Mouse (Mus musculus): ENCODE data around the gene Cfap100.

DNA sequence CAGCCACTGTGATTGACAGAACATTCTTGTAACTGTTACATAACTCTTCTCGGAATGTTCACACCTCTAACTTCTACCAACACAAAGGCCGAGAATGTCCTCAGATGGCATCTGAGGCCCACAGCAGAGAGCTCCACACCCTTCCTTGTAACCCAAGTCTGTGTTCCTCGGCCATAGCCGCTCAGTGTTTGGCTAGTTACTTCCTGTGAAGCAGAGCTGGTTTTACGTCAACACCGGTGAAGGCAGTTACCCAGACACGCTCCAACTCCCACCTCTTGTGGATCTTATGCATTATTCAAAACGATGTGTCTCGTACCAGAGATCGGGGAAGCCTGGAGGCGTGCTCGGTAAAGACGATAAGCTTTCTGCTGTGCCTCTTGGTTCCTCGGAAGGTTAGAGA lies 1.3 kb upstream of the Cfap100 start:
- TF ChIP-seq ZC3H11A (IDR thresholded peaks at IDR 0.05; ENCODE audit: borderline replicate concordance, low read depth, low read length) (no peak), ZNF384 (IDR thresholded peaks at IDR 0.05; ENCODE audit: low read depth, low read length) (no peak)

Measured in ES-E14 (cell line).